Mouse (Mus musculus): Measurements from ENCODE around the gene Cyth1.

The Cyth1 gene

GRCm38 (mm10) chr11:118102838-118103237 lies 145.6 kb downstream of the Cyth1 start:
- DNase-seq: peak; percentile 95

GRCm38 (mm10) chr11:118101133-118101532 lies 147.3 kb downstream of the Cyth1 start:
- no peak for DNase-seq

GRCm38 (mm10) chr11:118096736-118097135 lies 151.7 kb downstream of the Cyth1 start:
- DNase-seq: no peak

- DNase-seq: no peak
These were observed 153.4 kb downstream of the Cyth1 start for GRCm38 (mm10) chr11:118095004-118095403.

GRCm38 (mm10) chr11:118091002-118091670 lies 157.3 kb downstream of the Cyth1 start:
- DNase-seq: peak; percentile 20

- DNase-seq: no peak
These were observed 159.5 kb downstream of the Cyth1 start for GRCm38 (mm10) chr11:118088896-118089295.

- no peak for DNase-seq
These were observed 162.4 kb downstream of the Cyth1 start for GRCm38 (mm10) chr11:118085961-118086360.

GRCm38 (mm10) chr11:118085176-118085575 lies 163.2 kb downstream of the Cyth1 start:
- no peak for DNase-seq

GRCm38 (mm10) chr11:118084266-118084665 lies 164.1 kb downstream of the Cyth1 start:
- DNase-seq: no peak

GRCm38 (mm10) chr11:118083811-118084210 lies 164.6 kb downstream of the Cyth1 start:
- peak; percentile 71 for DNase-seq

- no peak for DNase-seq
These were observed 166.1 kb downstream of the Cyth1 start for GRCm38 (mm10) chr11:118082294-118082693.

Measured in lung, postnatal 36 days (tissue).